Mouse (Mus musculus): ENCODE measurements around the gene Gpam.
A peak's percentile ranks its signal among the peaks of the same experiment; 100 is the strongest.

Gene Gpam

DNA sequence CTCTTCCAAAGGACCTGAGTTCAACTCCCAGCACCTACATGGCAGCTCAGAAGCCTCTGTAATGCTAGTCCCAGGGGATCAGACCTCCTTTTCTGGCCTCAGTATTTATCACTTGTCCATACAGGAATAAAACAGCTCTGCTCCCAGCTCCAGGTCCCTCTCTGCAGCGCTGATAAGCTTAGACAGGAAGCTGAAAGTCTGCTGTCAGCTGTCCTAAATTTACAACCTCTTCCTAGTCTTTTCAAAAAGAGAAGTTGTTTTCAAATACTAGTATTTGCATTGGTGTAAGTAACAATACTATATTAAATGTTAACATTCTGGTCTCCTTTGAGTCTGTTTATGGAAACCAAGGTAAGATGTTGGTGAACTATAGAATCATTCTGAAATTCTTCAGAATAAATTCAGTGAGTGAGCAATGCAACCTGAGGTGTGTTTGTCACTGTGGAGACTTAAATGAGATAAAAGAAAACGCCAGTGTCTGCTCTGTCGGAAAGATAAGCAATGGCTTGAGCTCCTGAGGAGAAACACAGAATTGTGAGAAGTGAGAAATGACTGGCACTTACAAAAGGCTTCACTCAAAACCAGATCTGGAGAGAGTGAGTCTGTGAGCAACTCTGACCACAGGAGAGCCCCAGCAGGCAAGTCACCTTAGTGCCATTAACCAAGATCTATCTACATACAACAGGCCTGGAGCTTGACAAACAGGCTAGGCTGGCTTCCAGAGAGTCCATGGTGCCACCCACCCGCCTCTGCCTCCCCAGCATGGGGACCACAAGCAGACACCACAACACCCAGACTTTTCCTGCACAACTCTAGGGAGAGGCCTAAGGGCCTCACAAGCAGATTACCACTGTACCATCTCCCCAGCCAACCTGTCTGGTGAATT, 41.8 kb downstream of the Gpam start:
- Histone ChIP-seq H3K9me3 (ENCODE audit: low read length) (peaks cover 29% of the 10 kb centered on the region), H3K4me1 (replicated peaks; ENCODE audit: low read depth, low read length) (peaks cover 10% of the 10 kb centered on the region), H3K27me3 (ENCODE audit: insufficient read depth, low read length) (no peaks in the 10 kb centered on the region), H3K4me3 (replicated peaks; ENCODE audit: low read length) (no peak overlapping the region), H3K36me3 (ENCODE audit: insufficient read depth, low read length) (peaks cover 96% of the 10 kb centered on the region)
- TF ChIP-seq NANOG (IDR thresholded peaks at IDR 0.05; ENCODE audit: borderline replicate concordance, low read length) (no peak), POU5F1 (IDR thresholded peaks at IDR 0.05; ENCODE audit: borderline replicate concordance, low read length) (no peak), CTCF (conservative IDR thresholded peaks at IDR 0.05; ENCODE audit: low read length) (no peak)

DNA sequence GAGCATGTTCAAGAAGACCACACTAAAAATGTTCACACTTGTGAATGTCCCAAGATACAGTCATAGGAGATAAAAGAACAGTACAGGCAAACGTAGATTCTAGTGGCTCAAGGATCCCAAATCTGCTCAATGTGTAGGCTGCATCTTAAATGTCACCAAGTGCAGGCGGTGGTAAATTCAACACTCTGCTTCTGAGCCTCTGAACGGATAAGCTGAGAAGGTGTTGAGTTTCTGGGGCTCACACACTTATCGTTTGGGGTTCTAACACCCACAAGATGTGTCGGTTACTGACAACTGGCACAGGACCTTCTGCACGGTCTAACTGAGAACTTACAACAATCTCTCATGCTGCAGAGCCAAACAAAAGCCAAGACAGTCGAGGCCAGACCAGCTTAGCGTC, 50.2 kb downstream of the Gpam start:
- Histone ChIP-seq H3K36me3 (ENCODE audit: insufficient read depth, low read length) (peaks cover 93% of the 10 kb centered on the region), H3K9me3 (ENCODE audit: low read length) (peaks cover 5% of the 10 kb centered on the region), H3K4me1 (replicated peaks; ENCODE audit: low read depth, low read length) (peaks cover 13% of the 10 kb centered on the region; the same call in 1 of the 2 replicates), H3K27me3 (ENCODE audit: insufficient read depth, low read length) (no peaks in the 10 kb centered on the region), H3K4me3 (replicated peaks; ENCODE audit: low read length) (no peak overlapping the region)
- TF ChIP-seq POU5F1 (IDR thresholded peaks at IDR 0.05; ENCODE audit: borderline replicate concordance, low read length): no peak
- no peak for TF ChIP-seq CTCF (conservative IDR thresholded peaks at IDR 0.05; ENCODE audit: low read length)
- TF ChIP-seq NANOG (IDR thresholded peaks at IDR 0.05; ENCODE audit: borderline replicate concordance, low read length): no peak

DNA sequence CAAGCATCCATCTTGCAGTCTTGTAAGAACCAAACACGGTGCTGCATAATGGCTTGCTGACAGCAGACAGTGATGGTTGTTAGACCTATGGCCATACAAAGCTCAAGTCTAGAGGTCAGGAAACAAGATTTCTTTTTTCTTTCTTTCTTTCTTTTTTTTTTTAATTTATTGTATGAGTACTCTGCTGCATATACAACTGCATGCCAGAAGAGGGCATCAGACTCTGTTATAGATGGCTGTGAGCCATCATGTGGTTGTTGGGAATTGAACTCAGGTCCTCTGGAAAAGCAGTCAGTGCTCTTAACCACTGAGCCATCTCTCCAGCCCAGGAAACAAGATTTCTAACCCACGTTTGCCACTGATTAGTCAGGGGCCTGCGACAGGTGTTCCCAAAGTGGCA, 54.0 kb downstream of the Gpam start:
- Histone ChIP-seq H3K4me3 (replicated peaks; ENCODE audit: low read length) (no peak overlapping the region), H3K27me3 (ENCODE audit: insufficient read depth, low read length) (no peaks in the 10 kb centered on the region), H3K9me3 (ENCODE audit: low read length) (no peaks in the 10 kb centered on the region), H3K36me3 (ENCODE audit: insufficient read depth, low read length) (peaks cover 96% of the 10 kb centered on the region), H3K4me1 (replicated peaks; ENCODE audit: low read depth, low read length) (peaks cover 6% of the 10 kb centered on the region; the same call in 1 of the 2 replicates)
- no peak for TF ChIP-seq NANOG (IDR thresholded peaks at IDR 0.05; ENCODE audit: borderline replicate concordance, low read length)
- TF ChIP-seq CTCF (conservative IDR thresholded peaks at IDR 0.05; ENCODE audit: low read length): peak; percentile 42

DNA sequence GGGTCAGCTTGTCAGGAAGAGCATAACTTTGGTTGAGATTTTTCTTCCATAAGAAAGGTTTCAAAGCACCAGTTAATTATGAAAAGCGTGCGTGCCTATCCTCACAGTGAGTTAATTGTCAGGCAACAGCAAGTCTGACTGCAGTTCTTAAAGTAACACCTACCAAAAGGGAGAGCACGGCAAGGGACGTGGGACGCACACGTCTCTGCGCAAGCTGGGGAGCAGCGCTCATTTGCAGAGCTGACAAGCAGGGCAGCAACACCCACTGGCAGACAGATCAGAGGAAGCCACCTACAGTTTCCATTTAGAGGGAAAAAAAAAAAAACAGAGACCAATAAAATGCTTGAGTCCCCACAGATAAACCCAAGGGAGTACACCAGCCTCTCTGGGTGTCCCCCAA, 58.0 kb downstream of the Gpam start:
- H3K27me3 ChIP-seq (ENCODE audit: insufficient read depth, low read length): no peaks in the 10 kb centered on the region
- H3K4me3 ChIP-seq (replicated peaks; ENCODE audit: low read length): no peak overlapping the region
- peaks cover under 1% of the 10 kb centered on the region; the same call in 1 of the 2 replicates for H3K4me1 ChIP-seq (replicated peaks; ENCODE audit: low read depth, low read length)
- TF ChIP-seq CTCF (conservative IDR thresholded peaks at IDR 0.05; ENCODE audit: low read length): no peak
- TF ChIP-seq POU5F1 (IDR thresholded peaks at IDR 0.05; ENCODE audit: borderline replicate concordance, low read length): no peak
- no peak for TF ChIP-seq NANOG (IDR thresholded peaks at IDR 0.05; ENCODE audit: borderline replicate concordance, low read length)
- no peaks in the 10 kb centered on the region for H3K9me3 ChIP-seq (ENCODE audit: low read length)
- H3K36me3 ChIP-seq (ENCODE audit: insufficient read depth, low read length): peaks cover 60% of the 10 kb centered on the region

DNA sequence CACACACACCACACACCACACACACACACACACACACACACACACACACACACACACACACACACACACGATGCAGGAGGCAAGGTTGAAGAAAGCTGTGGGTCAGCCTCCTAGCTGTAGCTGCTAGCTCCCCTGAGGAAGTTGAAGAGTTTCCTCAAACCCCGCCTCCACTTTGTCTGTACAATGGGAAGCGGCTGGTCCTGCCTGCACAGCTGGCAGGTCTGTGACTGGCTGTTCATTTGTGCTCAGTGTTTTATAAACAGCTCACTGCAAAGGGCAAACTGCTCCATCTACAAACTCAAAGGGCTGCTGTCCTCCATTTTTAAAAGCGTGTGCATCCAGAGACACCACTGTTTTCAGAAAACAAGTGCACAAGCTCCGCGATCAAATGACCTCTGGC, 63.8 kb downstream of the Gpam start:
- no peak for TF ChIP-seq CTCF (conservative IDR thresholded peaks at IDR 0.05; ENCODE audit: low read length)
- no peak for TF ChIP-seq NANOG (IDR thresholded peaks at IDR 0.05; ENCODE audit: borderline replicate concordance, low read length)
- no peak for TF ChIP-seq POU5F1 (IDR thresholded peaks at IDR 0.05; ENCODE audit: borderline replicate concordance, low read length)
- Histone ChIP-seq H3K4me1 (replicated peaks; ENCODE audit: low read depth, low read length) (peaks cover 14% of the 10 kb centered on the region), H3K4me3 (replicated peaks; ENCODE audit: low read length) (no peak overlapping the region), H3K9me3 (ENCODE audit: low read length) (peaks cover 12% of the 10 kb centered on the region), H3K36me3 (ENCODE audit: insufficient read depth, low read length) (peaks cover 6% of the 10 kb centered on the region; the same call in 1 of the 2 replicates), H3K27me3 (ENCODE audit: insufficient read depth, low read length) (peaks cover 13% of the 10 kb centered on the region)

DNA sequence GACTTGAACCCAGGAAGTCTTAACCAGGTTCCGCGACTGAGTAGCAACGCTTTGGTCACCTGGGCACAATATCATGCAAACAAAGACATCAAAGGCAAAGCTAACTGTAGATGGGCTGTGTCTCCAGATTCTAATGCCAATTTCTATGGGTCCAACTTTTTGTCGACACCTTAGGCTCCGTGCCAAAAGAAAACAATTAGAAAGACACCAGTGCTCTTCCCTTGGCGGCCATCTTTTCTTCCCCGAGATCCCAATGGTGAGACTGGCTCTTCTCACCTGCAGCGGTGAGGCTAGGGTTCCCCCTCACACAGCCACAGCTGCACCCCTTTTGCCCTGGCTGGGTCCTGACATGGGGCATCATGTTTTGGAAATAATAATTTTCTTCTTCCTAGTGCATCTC, 64.5 kb downstream of the Gpam start:
- H3K4me3 ChIP-seq (replicated peaks; ENCODE audit: low read length): no peak overlapping the region
- peaks cover 12% of the 10 kb centered on the region for H3K9me3 ChIP-seq (ENCODE audit: low read length)
- no peak for TF ChIP-seq POU5F1 (IDR thresholded peaks at IDR 0.05; ENCODE audit: borderline replicate concordance, low read length)
- TF ChIP-seq NANOG (IDR thresholded peaks at IDR 0.05; ENCODE audit: borderline replicate concordance, low read length): no peak
- no peak for TF ChIP-seq CTCF (conservative IDR thresholded peaks at IDR 0.05; ENCODE audit: low read length)
- 0 out of 2 replicates have a peak, but pooled peaks cover under 1% of the 10 kb centered on the region for H3K36me3 ChIP-seq (ENCODE audit: insufficient read depth, low read length)
- peaks cover 13% of the 10 kb centered on the region for H3K27me3 ChIP-seq (ENCODE audit: insufficient read depth, low read length)
- H3K4me1 ChIP-seq (replicated peaks; ENCODE audit: low read depth, low read length): peaks cover 14% of the 10 kb centered on the region

DNA sequence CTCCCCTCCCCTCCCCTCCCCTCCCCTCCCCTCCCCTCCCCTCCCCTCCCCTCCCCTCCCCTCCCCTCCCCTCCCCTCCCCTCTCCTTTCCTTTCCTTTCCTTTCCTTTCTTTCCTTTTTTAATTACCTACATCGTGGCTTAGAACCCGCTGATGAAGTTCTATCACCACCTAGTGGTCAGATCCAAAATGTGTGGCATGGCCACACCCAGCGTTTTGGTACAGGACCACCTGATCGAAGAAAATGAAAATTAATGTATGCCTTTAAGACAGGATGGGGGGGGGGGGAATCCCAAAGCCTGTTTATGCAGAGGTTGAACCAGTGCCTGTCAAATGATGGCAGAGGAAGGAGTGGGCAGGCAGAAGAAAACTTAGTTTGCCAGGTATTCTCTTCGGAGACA, 65.1 kb downstream of the Gpam start:
- peaks cover 14% of the 10 kb centered on the region for H3K4me1 ChIP-seq (replicated peaks; ENCODE audit: low read depth, low read length)
- H3K36me3 ChIP-seq (ENCODE audit: insufficient read depth, low read length): no peaks in the 10 kb centered on the region
- peaks cover 13% of the 10 kb centered on the region for H3K27me3 ChIP-seq (ENCODE audit: insufficient read depth, low read length)
- TF ChIP-seq POU5F1 (IDR thresholded peaks at IDR 0.05; ENCODE audit: borderline replicate concordance, low read length) (no peak), CTCF (conservative IDR thresholded peaks at IDR 0.05; ENCODE audit: low read length) (peak; percentile 51)
- peaks cover 12% of the 10 kb centered on the region for H3K9me3 ChIP-seq (ENCODE audit: low read length)
- no peak overlapping the region for H3K4me3 ChIP-seq (replicated peaks; ENCODE audit: low read length)

DNA sequence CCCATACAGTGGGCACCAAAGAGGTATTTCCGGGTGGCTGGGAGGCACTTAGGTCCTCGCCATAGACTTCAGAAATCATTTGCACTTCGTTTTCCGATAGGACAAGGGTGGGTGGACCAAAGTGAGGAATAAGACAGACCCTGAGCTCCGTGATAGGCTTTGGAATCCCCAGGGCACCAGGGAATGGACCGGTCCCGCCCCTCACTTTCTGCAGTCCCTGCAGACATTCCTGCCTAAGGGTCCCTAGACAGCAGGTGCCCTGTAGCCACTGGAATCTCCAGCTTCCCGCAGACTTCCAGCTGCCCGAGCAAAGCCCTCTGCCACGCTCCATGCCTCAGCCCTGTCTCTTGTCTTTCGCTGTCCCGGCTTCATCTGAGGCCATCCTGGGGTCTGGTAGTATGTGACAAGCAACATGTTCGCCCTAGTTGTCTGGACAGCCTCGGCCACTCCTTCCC, 65.6 kb downstream of the Gpam start:
- peaks cover 14% of the 10 kb centered on the region for H3K4me1 ChIP-seq (replicated peaks; ENCODE audit: low read depth, low read length)
- peaks cover 13% of the 10 kb centered on the region for H3K27me3 ChIP-seq (ENCODE audit: insufficient read depth, low read length)
- H3K4me3 ChIP-seq (replicated peaks; ENCODE audit: low read length): no peak overlapping the region
- H3K36me3 ChIP-seq (ENCODE audit: insufficient read depth, low read length): no peaks in the 10 kb centered on the region
- peaks cover 12% of the 10 kb centered on the region for H3K9me3 ChIP-seq (ENCODE audit: low read length)
- TF ChIP-seq CTCF (conservative IDR thresholded peaks at IDR 0.05; ENCODE audit: low read length) (no peak), NANOG (IDR thresholded peaks at IDR 0.05; ENCODE audit: borderline replicate concordance, low read length) (no peak), POU5F1 (IDR thresholded peaks at IDR 0.05; ENCODE audit: borderline replicate concordance, low read length) (no peak)

Measured in E14TG2a.4 (cell line).